Mouse (Mus musculus): ENCODE measurements around the gene Mtmr2. TPM values are rescaled to one million over a fixed set of nuclear protein-coding genes. Genes with fewer than 3 reads are reported as not detected.

Gene Mtmr2
- polyA plus RNA-seq, 1 experiment from 2014 or later: 18.2 TPM

GRCm38 (mm10) chr9:13835256-13835655 lies 87.0 kb downstream of the Mtmr2 start:
- DNase-seq: no peak
- H3K36me3 ChIP-seq (replicated peaks; ENCODE audit: insufficient read depth, low read length): peaks cover 83% of the 10 kb centered on the region

DNA sequence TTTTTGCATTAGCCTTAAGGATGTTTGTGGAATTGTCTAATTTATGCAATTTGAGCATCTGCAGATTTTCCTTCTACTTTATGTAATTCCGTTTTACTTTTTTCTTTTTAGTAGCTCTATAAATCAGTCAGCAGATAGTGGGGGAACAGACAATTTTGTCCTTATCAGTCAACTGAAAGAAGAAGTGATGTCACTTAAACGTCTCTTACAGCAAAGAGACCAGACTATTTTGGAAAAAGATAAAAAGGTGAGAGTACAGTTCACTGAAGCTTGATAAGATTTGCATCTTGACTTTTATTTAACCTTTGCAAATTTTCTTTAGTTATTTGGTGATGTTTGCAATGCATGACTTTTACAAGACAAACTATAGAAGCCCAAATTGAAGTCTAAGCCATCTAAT lies 88.5 kb downstream of the Mtmr2 start:
- H3K4me1 ChIP-seq (ENCODE audit: insufficient read depth): no peaks in the 10 kb centered on the region
- WGBS (ENCODE audit: insufficient replicate concordance): 40% methylated on average over 2 of the region's 2 CpGs
- H3K9ac ChIP-seq (replicated peaks): no peak overlapping the region
- no peaks in the 10 kb centered on the region for H3K27me3 ChIP-seq (ENCODE audit: insufficient read depth, low read length)
- H3K4me2 ChIP-seq (ENCODE audit: low read depth, low read length): no peak overlapping the region
- no peak overlapping the region for H3K27ac ChIP-seq (ENCODE audit: low read depth)
- DNase-seq: no peak
- TF ChIP-seq EP300 (IDR thresholded peaks at IDR 0.05; ENCODE audit: low read depth) (no peak), CTCF (IDR thresholded peaks at IDR 0.05; ENCODE audit: low read depth) (no peak)
- H3K4me3 ChIP-seq (ENCODE audit: low read depth, low read length): no peak overlapping the region
- H3K36me3 ChIP-seq (replicated peaks; ENCODE audit: insufficient read depth, low read length): peaks cover 86% of the 10 kb centered on the region
- no peak for ATAC-seq
- no peaks in the 10 kb centered on the region for H3K9me3 ChIP-seq (ENCODE audit: low read length)

More at GRCm38 (mm10) chr9:13835256-13835655, 87.0 kb downstream of the Mtmr2 start:
- no peak for ATAC-seq
- Histone ChIP-seq H3K27me3 (ENCODE audit: insufficient read depth, low read length) (no peaks in the 10 kb centered on the region), H3K27ac (ENCODE audit: low read depth) (no peak overlapping the region), H3K9ac (replicated peaks) (no peak overlapping the region), H3K4me1 (ENCODE audit: insufficient read depth) (no peaks in the 10 kb centered on the region), H3K4me2 (ENCODE audit: low read depth, low read length) (no peak overlapping the region), H3K4me3 (ENCODE audit: low read depth, low read length) (no peak overlapping the region), H3K9me3 (ENCODE audit: low read length) (no peaks in the 10 kb centered on the region)
- TF ChIP-seq CTCF (IDR thresholded peaks at IDR 0.05; ENCODE audit: low read depth) (no peak), EP300 (IDR thresholded peaks at IDR 0.05; ENCODE audit: low read depth) (no peak)
- 58% methylated on average over 3 of the region's 3 CpGs for WGBS (ENCODE audit: insufficient replicate concordance)

DNA sequence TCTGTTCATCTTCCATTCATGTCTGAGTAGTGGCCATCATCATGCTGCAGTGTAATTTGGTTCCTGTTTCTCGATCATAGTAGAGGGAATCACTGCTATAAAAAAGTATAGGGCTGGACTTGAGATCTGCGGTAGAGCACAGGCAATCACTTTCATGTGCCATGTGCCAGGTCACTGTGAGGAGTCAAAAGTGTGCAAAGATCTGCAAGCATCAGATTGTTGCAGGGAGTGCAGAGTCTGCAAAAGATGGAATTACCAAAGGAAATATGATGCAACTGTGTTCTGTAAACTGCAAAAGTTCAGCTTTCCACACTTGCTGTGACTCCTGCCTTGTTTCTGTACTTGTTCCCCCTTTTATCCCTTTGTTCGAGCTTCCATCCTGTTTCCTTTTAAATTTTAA lies 99.4 kb downstream of the Mtmr2 start:
- DNase-seq (no peak), ATAC-seq (no peak)
- Histone ChIP-seq H3K4me2 (ENCODE audit: low read depth, low read length) (no peak overlapping the region), H3K27ac (ENCODE audit: low read depth) (no peak overlapping the region), H3K27me3 (ENCODE audit: insufficient read depth, low read length) (no peaks in the 10 kb centered on the region), H3K9ac (replicated peaks) (no peak overlapping the region), H3K4me3 (ENCODE audit: low read depth, low read length) (no peak overlapping the region), H3K4me1 (ENCODE audit: insufficient read depth) (no peaks in the 10 kb centered on the region), H3K9me3 (ENCODE audit: low read length) (no peaks in the 10 kb centered on the region), H3K36me3 (replicated peaks; ENCODE audit: insufficient read depth, low read length) (peaks cover 19% of the 10 kb centered on the region)
- WGBS (ENCODE audit: insufficient replicate concordance): 71% methylated on average over 3 of the region's 3 CpGs
- TF ChIP-seq CTCF (IDR thresholded peaks at IDR 0.05; ENCODE audit: low read depth): no peak
- TF ChIP-seq EP300 (IDR thresholded peaks at IDR 0.05; ENCODE audit: low read depth): no peak

DNA sequence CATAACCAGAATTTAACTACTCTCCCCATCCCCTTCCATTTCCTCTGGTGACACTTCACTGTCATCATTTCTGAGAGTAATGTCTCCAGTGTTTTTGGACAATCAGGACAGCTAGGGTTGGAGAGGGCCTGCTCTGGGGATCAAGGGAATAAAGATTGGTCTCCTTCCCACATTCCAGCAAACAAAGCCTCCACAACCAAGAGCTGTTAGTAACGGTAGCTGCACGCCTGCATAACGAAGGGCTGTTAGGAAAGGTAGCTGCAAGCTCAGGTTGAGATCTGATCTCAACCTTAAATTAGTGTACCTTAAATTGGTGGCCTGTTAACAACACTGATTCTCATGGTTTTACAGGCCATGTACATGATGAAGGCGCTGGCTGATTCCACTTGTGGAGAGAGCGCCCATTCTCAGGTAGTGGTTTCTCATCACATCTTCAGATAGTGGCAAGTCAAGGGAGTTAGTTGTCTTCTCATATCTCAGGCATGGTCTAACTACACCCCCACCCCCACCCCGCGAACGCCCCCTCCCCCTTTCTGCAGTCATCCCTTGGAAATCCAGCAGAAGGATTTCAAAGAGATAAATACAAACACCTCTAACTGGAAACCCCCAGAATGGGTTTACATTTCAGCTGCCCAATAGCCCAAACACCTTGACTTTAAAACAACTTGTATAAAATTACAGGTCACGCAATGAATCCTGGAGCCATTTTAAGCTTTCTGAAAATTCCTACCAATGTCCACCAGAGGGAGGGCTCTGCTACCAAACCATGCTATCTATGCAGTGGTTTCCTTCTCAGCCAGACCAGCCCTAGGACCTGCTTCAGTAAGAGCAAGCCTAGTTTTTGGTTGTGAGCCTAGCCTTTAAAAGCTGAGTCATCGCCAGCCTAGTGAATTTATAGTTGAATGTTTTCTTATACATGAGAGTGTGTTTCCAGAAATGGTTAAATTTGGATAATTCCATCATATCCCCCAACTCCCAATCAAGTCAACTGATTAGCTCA lies 100.6 kb downstream of the Mtmr2 start:
- no peaks in the 10 kb centered on the region for H3K4me1 ChIP-seq (ENCODE audit: insufficient read depth)
- no peak overlapping the region for H3K9ac ChIP-seq (replicated peaks)
- no peak for ATAC-seq

GRCm38 (mm10) chr9:13853876-13854275 lies 105.7 kb downstream of the Mtmr2 start:
- H3K9me3 ChIP-seq (ENCODE audit: low read length): no peaks in the 10 kb centered on the region
- H3K27ac ChIP-seq (ENCODE audit: low read depth): no peak overlapping the region
- no peak for TF ChIP-seq CTCF (IDR thresholded peaks at IDR 0.05; ENCODE audit: low read depth)
- TF ChIP-seq EP300 (IDR thresholded peaks at IDR 0.05; ENCODE audit: low read depth): no peak; the same call in 1 of the 2 replicates
- H3K36me3 ChIP-seq (replicated peaks; ENCODE audit: insufficient read depth, low read length): no peaks in the 10 kb centered on the region
- DNase-seq: no peak
- H3K4me1 ChIP-seq (ENCODE audit: insufficient read depth): no peaks in the 10 kb centered on the region
- H3K4me2 ChIP-seq (ENCODE audit: low read depth, low read length): no peak overlapping the region
- H3K4me3 ChIP-seq (ENCODE audit: low read depth, low read length): no peak overlapping the region
- 0 out of 2 replicates have a peak, but pooled peaks have one; percentile 23 for ATAC-seq
- no peaks in the 10 kb centered on the region for H3K27me3 ChIP-seq (ENCODE audit: insufficient read depth, low read length)
- WGBS (ENCODE audit: insufficient replicate concordance): 41% methylated on average over 3 of the region's 3 CpGs
- no peak overlapping the region for H3K9ac ChIP-seq (replicated peaks)

More for the DNA sequence above, 100.6 kb downstream of the Mtmr2 start:
- no peaks in the 10 kb centered on the region for H3K9me3 ChIP-seq (ENCODE audit: low read length)
- no peak for TF ChIP-seq EP300 (IDR thresholded peaks at IDR 0.05; ENCODE audit: low read depth)
- TF ChIP-seq CTCF (IDR thresholded peaks at IDR 0.05; ENCODE audit: low read depth): peak; percentile 70
- no peaks in the 10 kb centered on the region for H3K27me3 ChIP-seq (ENCODE audit: insufficient read depth, low read length)
- H3K4me2 ChIP-seq (ENCODE audit: low read depth, low read length): no peak overlapping the region
- WGBS (ENCODE audit: insufficient replicate concordance): 86% methylated on average over 10 of the region's 10 CpGs
- H3K27ac ChIP-seq (ENCODE audit: low read depth): no peak overlapping the region
- no peak overlapping the region for H3K4me3 ChIP-seq (ENCODE audit: low read depth, low read length)
- no peak for DNase-seq
- H3K36me3 ChIP-seq (replicated peaks; ENCODE audit: insufficient read depth, low read length): peaks cover 13% of the 10 kb centered on the region

Other genes with a start within 250 kb of the Mtmr2 start
- 19.8 and 21.3 TPM in 2 replicates for gene Cep57, start 78.7 kb downstream of the Mtmr2 start, polyA plus RNA-seq (2015; fragmentation: Nextera tagmentation; extraction: Ambion mirVana)
- 6.9 and 7.4 TPM in 2 replicates for gene Fam76b, start 79.3 kb downstream of the Mtmr2 start, polyA plus RNA-seq (2015; fragmentation: Nextera tagmentation; extraction: Ambion mirVana)